Mouse (Mus musculus) midbrain, embryonic 11.5 days (tissue): ENCODE measurements around the gene Cd300ld5. TPM values are rescaled to one million over a fixed set of nuclear protein-coding genes. Genes with fewer than 3 reads are reported as not detected.

Source experiments
- ATAC-seq: fragments of 200-750 bp; cut with Nextera tagmentation; 2 replicates; pipeline ENCODE4 v1.8.0; 2017; ENCODE audit warnings: moderate TSS enrichment, moderate library complexity; ENCODE audit not compliant: low FRiP score
- DNase-seq: peaks from one replicate; pipeline ENCODE4 v3.0.0; 2015; ENCODE audit warnings: low spot score; ENCODE audit errors: missing footprints
- H3K27ac ChIP-seq: fragments of 300-500 bp; sonication (generic); 2 replicates; pipeline ENCODE4 v1.5.1; 2014; ENCODE audit warnings: low read depth, low read length
- H3K27me3 ChIP-seq: fragments of 300-500 bp; sonication (generic); 2 replicates; pipeline ENCODE4 v1.6.1; 2014; ENCODE audit warnings: mild to moderate bottlenecking, low read length, moderate library complexity, mixed read lengths; ENCODE audit not compliant: control insufficient read depth, insufficient read depth
- H3K36me3 ChIP-seq: fragments of 300-500 bp; sonication (generic); 2 replicates; pipeline ENCODE4 v1.6.1; 2014; ENCODE audit warnings: mild to moderate bottlenecking, low read length, moderate library complexity, mixed read lengths; ENCODE audit not compliant: control insufficient read depth, insufficient read depth
- H3K4me1 ChIP-seq: fragments of 300-500 bp; sonication (generic); 2 replicates; pipeline ENCODE4 v1.6.1; 2014; ENCODE audit warnings: low read length; ENCODE audit not compliant: control insufficient read depth, insufficient read depth
- H3K4me2 ChIP-seq: fragments of 300-500 bp; sonication (generic); 2 replicates; pipeline ENCODE4 v1.6.1; 2014; ENCODE audit warnings: mild to moderate bottlenecking, moderate library complexity
- H3K4me3 ChIP-seq: fragments of 300-500 bp; sonication (generic); 2 replicates; pipeline ENCODE4 v1.5.1; 2014; ENCODE audit warnings: low read depth, low read length
- H3K9ac ChIP-seq: fragments of 300-500 bp; sonication (generic); 2 replicates; pipeline ENCODE4 v1.6.1; 2014; ENCODE audit warnings: low read length
- H3K9me3 ChIP-seq: fragments of 300-500 bp; sonication (generic); 2 replicates; pipeline ENCODE4 v1.6.1; 2016; ENCODE audit warnings: low read length; ENCODE audit not compliant: control insufficient read depth
- WGBS: fragments of 180-500 bp; shearing (Covaris S2); extraction: QIAGEN DNeasy Blood & Tissue Kit; methylation state at CpG from one replicate; pipeline ENCODE4 v1.1.7; 2014; 5-methylcytosine and 5-hydroxymethylcytosine counted together
- polyA plus RNA-seq: library from polyadenylated mRNA; unstranded; fragments of >200 nt; fragmentation: Nextera tagmentation; extraction: Ambion mirVana; gene quantifications from 2 replicates; pipeline ENCODE4 v1.2.1, GENCODE M21; 2014

Cd300ld5 gene
- polyA plus RNA-seq, 1 experiment from 2014 or later: not detected

- ATAC-seq: no peak
- H3K4me2 ChIP-seq: no peak within 1 kb of the TSS
- H3K9me3 ChIP-seq: no peaks in the 10 kb centered on the region
- no peaks in the 10 kb centered on the region for H3K27me3 ChIP-seq
- H3K36me3 ChIP-seq: no peaks in the 10 kb centered on the region
- H3K4me3 ChIP-seq: no peak within 1 kb of the TSS
- WGBS: 91% methylated on average over 7 of the region's 7 CpGs
- no peak within 1 kb of the TSS for H3K27ac ChIP-seq
- H3K4me1 ChIP-seq: no peaks in the 10 kb centered on the region
- no peak within 1 kb of the TSS for H3K9ac ChIP-seq
- DNase-seq: no peak
Measured at GRCm38 (mm10) chr11:115001474-115002040, 36.0 kb downstream of the Cd300ld5 start, which contains the start of gene Cd300c2. Gene Cd300c2 (minus strand): TSS chr11:115001880.

- no peak for DNase-seq
- WGBS: 82% methylated on average over 4 of the region's 4 CpGs
- no peaks in the 10 kb centered on the region for H3K36me3 ChIP-seq
- H3K27me3 ChIP-seq: no peaks in the 10 kb centered on the region
- H3K4me3 ChIP-seq: no peak within 1 kb of the TSS
- H3K4me2 ChIP-seq: no peak within 1 kb of the TSS
- no peak within 1 kb of the TSS for H3K9ac ChIP-seq
- H3K4me1 ChIP-seq: no peaks in the 10 kb centered on the region
- no peak within 1 kb of the TSS for H3K27ac ChIP-seq
- ATAC-seq: no peak
- no peaks in the 10 kb centered on the region for H3K9me3 ChIP-seq
Measured at GRCm38 (mm10) chr11:114989793-114990192, 47.8 kb downstream of the Cd300ld5 start, which contains the start of gene Cd300ld. Gene Cd300ld (minus strand): TSS chr11:114989922.

- Histone ChIP-seq H3K27me3 (no peaks in the 10 kb centered on the region), H3K27ac (no peak overlapping the region), H3K36me3 (no peaks in the 10 kb centered on the region), H3K4me3 (no peak overlapping the region), H3K4me1 (no peaks in the 10 kb centered on the region), H3K9me3 (peaks cover 9% of the 10 kb centered on the region; the same call in 1 of the 2 replicates), H3K9ac (no peak overlapping the region), H3K4me2 (no peak overlapping the region)
- DNase-seq: no peak
- 78% methylated on average over 4 of the region's 4 CpGs for WGBS
- no peak for ATAC-seq
Measured at GRCm38 (mm10) chr11:114981866-114982265, 55.7 kb downstream of the Cd300ld5 start.

Other genes starting within 250 kb of the Cd300ld5 start
- 65.3 and 70.2 TPM in 2 replicates for gene Btbd17, start 241.8 kb downstream of the Cd300ld5 start, polyA plus RNA-seq
- gene Gpr142, start 238.8 kb downstream of the Cd300ld5 start, polyA plus RNA-seq: 0.12 TPM in 1 of 2 replicates, not detected in the other
- gene Gprc5c, start 186.6 kb downstream of the Cd300ld5 start, polyA plus RNA-seq: 8.9 and 10.7 TPM in 2 replicates
- gene Cd300a, start 147.7 kb downstream of the Cd300ld5 start, polyA plus RNA-seq: 0.79 and 1.1 TPM in 2 replicates
- gene Cd300lb, start 103.4 kb downstream of the Cd300ld5 start, polyA plus RNA-seq: 0.30 TPM in 1 of 2 replicates, not detected in the other
- gene Cd300c, start 68.6 kb downstream of the Cd300ld5 start, polyA plus RNA-seq: not detected in 2 replicates
- 0.08 and 0.16 TPM in 2 replicates for gene Cd300ld, start 47.8 kb downstream of the Cd300ld5 start, polyA plus RNA-seq
- gene Cd300c2, start 35.9 kb downstream of the Cd300ld5 start, polyA plus RNA-seq: 0.64 and 1.4 TPM in 2 replicates
- not detected in 2 replicates for gene Cd300ld2, start 21.6 kb downstream of the Cd300ld5 start, polyA plus RNA-seq
- gene Cd300ld4, start 10.8 kb downstream of the Cd300ld5 start, polyA plus RNA-seq: not detected in 2 replicates
- not detected in 2 replicates for gene Cd300ld3, start 10.6 kb upstream of the Cd300ld5 start, polyA plus RNA-seq
- not detected in 2 replicates for gene Cd300e, start 24.4 kb upstream of the Cd300ld5 start, polyA plus RNA-seq
- 0.61 and 0.69 TPM in 2 replicates for gene Rab37, start 53.7 kb upstream of the Cd300ld5 start, polyA plus RNA-seq
- gene Cd300lf, start 96.2 kb upstream of the Cd300ld5 start, polyA plus RNA-seq: not detected in 2 replicates
- gene Slc9a3r1, start 125.6 kb upstream of the Cd300ld5 start, polyA plus RNA-seq: 26.8 and 32.0 TPM in 2 replicates
- gene Tmem104, start 149.7 kb upstream of the Cd300ld5 start, polyA plus RNA-seq: 6.2 and 9.2 TPM in 2 replicates
- gene Nat9, start 150.1 kb upstream of the Cd300ld5 start, polyA plus RNA-seq: 17.7 and 19.2 TPM in 2 replicates
- gene Grin2c, start 229.5 kb upstream of the Cd300ld5 start, polyA plus RNA-seq: 0.04 and 0.18 TPM in 2 replicates
- gene Fdxr, start 239.3 kb upstream of the Cd300ld5 start, polyA plus RNA-seq: 11.2 and 12.7 TPM in 2 replicates